Mouse (Mus musculus) E14TG2a.4 (cell line): Measurements from ENCODE around the gene Gnas.
A peak's percentile ranks its signal among the peaks of the same experiment; 100 is the strongest.

Source experiments
- CTCF ChIP-seq: conservative IDR thresholded peaks from 2 replicates; pipeline ENCODE4 v1.5.1; 2014; ENCODE audit warnings: low read length
- NANOG ChIP-seq: IDR thresholded peaks from 2 replicates; pipeline ENCODE4 v1.6.1; 2014; ENCODE audit warnings: borderline replicate concordance, low read length, mixed read lengths
- POU5F1 ChIP-seq: IDR thresholded peaks from 2 replicates; pipeline ENCODE4 v1.6.1; 2014; ENCODE audit warnings: low read length, borderline replicate concordance

- TF ChIP-seq CTCF (no peak), NANOG (peak; percentile 90), POU5F1 (peak; percentile 94)
These were observed 23.0 kb upstream of the Gnas start for GRCm38 (mm10) chr2:174260908-174261800.
